Mouse (Mus musculus): ENCODE measurements around the gene Tpi1. TPM values are rescaled to one million over a fixed set of nuclear protein-coding genes. Genes with fewer than 3 reads are reported as not detected.
A peak's percentile ranks its signal among the peaks of the same experiment; 100 is the strongest.
"Not testable (repeated sequence)": the region's sequence is repeated elsewhere in the genome, so short reads cannot be mapped to it uniquely, and the experiment has no call there.

The Tpi1 gene
- total RNA-seq, 1 experiment from 2014 or later: 71.9 TPM

- no peak for ATAC-seq (replicated peaks; ENCODE audit: insufficient number of reproducible peaks, low FRiP score, low TSS enrichment, poor library complexity, severe bottlenecking)
Observed at GRCm38 (mm10) chr6:124811701-124812560, 2.2 kb downstream of the Tpi1 start.

- no peak for ATAC-seq (replicated peaks; ENCODE audit: insufficient number of reproducible peaks, low FRiP score, low TSS enrichment, poor library complexity, severe bottlenecking)
Observed at GRCm38 (mm10) chr6:124811403-124811665, 2.8 kb downstream of the Tpi1 start.

GRCm38 (mm10) chr6:124810566-124811402, 3.3 kb downstream of the Tpi1 start:
- ATAC-seq (replicated peaks; ENCODE audit: insufficient number of reproducible peaks, low FRiP score, low TSS enrichment, poor library complexity, severe bottlenecking): not testable (repeated sequence)

DNA sequence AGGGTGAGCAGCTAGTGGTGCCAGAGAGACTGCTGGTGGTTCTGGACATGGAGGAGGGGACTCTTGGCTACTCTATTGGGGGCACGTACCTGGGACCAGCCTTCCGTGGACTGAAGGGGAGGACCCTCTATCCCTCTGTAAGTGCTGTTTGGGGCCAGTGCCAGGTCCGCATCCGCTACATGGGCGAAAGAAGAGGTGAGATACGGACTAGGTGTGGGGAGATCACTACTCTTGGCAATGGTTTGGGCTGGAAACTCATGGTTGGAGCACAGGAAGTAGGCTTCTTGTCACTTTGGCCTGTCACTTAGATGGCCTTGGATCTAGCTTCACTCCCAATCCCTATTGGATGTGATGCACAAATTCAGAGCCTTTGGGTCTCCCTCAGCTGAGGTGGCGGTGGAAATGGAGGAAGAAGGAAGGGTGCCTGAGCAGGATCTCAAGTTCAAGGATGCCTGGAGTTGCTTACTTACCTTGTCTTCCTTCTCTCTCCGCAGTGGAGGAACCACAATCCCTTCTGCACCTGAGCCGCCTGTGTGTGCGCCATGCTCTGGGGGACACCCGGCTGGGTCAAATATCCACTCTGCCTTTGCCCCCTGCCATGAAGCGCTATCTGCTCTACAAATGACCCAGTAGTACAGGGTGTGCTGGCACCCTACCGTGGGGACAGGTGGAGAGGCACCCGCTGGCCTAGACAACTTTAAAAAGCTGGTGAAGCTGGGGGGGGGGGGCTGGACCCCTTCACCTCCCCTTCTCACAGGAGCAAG, 4.1 kb downstream of the Tpi1 start:
- ATAC-seq (replicated peaks; ENCODE audit: insufficient number of reproducible peaks, low FRiP score, low TSS enrichment, poor library complexity, severe bottlenecking): no peak

DNA sequence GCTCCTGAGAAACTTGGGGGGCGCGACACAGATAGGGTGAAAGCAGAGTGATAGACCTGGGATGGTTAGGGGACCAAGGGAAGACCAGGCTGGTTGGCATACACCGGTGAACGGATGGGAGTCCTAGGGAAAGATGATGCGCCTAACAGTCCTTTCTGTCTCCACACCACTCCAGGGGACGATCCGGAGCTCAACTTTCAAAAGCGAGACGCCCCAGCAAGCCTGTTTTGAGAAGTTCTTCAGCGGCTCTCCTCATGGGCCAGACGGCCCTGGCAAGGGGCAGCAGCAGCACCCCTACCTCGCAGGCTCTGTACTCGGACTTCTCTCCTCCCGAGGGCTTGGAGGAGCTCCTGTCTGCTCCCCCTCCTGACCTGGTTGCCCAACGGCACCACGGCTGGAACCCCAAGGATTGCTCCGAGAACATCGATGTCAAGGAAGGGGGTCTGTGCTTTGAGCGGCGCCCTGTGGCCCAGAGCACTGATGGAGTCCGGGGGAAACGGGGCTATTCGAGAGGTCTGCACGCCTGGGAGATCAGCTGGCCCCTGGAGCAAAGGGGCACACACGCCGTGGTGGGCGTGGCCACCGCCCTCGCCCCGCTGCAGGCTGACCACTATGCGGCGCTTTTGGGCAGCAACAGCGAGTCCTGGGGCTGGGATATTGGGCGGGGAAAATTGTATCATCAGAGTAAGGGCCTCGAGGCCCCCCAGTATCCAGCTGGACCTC, 4.9 kb downstream of the Tpi1 start:
- peak; percentile 7; the same call in 1 of the 2 replicates for ATAC-seq (replicated peaks; ENCODE audit: insufficient number of reproducible peaks, low FRiP score, low TSS enrichment, poor library complexity, severe bottlenecking)

GRCm38 (mm10) chr6:124808358-124809012, 5.6 kb downstream of the Tpi1 start, which contains the start of gene Spsb2:
TSS of gene Spsb2 (plus strand) at chr6:124808661.
- 0 out of 2 replicates have a peak, but pooled peaks have one; percentile 7 for ATAC-seq (replicated peaks; ENCODE audit: insufficient number of reproducible peaks, low FRiP score, low TSS enrichment, poor library complexity, severe bottlenecking)

- ATAC-seq (replicated peaks; ENCODE audit: insufficient number of reproducible peaks, low FRiP score, low TSS enrichment, poor library complexity, severe bottlenecking): no peak
Observed at GRCm38 (mm10) chr6:124807986-124808357, 6.1 kb downstream of the Tpi1 start.

- ATAC-seq (replicated peaks; ENCODE audit: insufficient number of reproducible peaks, low FRiP score, low TSS enrichment, poor library complexity, severe bottlenecking): no peak
Observed at GRCm38 (mm10) chr6:124807366-124807765, 6.7 kb downstream of the Tpi1 start.

DNA sequence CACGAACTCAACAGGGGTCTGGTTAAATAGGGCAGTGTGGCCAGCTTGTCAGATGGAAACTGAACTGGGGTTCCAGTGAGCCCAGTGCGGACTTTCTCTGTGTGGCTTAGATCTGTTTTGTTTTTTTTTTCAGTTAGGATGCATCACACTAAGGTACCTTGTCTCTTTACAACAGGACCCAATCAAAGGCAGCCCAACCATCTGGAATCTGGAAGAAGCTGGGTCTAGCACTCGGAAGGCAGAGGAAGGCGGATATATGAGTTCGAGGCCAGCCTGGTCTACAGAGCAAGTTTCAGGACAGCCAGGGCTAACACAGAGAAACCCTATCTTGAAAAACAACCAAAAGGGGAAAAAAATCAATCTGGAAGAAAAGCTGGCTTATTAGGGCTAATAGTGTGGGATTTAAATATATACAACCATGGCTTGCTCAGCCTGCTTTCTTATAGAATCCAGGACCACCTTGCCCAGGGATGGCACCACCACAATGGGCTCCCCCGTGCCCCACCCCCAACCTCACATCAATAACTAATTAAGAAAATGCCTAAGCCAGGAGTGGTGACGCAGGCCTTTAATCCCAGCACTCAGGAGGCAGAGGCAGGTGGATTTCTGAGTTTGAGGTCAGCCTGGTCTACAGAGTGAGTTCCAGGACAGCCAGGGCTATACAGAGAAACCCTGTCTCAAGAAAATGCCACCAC, 7.5 kb downstream of the Tpi1 start:
- ATAC-seq (replicated peaks; ENCODE audit: insufficient number of reproducible peaks, low FRiP score, low TSS enrichment, poor library complexity, severe bottlenecking): no peak

DNA sequence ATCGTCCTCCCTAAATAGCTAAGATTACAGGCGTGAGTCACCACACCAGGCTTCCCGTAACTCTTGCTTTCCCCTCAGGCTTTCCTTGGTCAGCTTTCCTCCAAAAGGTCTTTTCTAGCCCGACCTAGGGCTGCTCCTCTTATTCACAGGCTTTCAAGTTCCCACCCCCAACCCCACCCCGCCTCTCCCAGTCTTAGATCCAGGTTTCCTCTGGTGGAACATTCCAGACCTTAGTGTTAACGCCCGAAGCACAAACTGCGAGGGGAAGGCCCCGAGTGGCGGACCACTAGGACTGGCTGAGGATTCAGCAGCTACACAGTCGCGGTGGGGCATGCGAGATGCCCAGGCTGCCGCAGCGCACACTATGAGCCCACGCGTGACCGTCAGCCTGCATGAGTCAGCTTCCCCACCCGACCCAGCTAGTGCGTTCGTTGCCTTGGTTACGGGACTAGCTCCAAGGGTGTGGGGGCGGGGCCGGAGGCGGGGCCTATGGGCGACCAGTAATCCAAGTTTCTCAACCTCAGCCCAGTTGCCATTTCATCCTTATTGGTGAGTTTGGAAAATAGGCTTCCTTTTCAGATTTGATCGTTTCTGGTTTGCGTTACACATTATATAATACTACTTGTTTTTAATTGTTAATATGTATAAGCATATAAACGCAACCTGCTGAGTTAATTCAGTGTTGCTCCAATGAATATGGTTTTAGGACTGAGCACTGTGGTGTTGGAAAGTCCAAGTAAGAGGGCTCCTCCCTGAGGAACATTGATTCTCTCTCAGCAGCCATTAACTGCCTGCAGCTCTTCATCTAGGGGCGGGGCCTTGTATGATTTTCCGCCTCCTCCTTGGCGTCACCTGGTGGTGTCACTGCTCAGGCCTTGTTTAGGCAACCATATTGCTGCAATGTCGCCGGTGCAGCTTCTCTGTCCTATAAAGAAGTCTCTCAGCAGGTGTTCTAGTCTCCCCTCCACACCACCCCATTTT, 8.5 kb downstream of the Tpi1 start:
- ATAC-seq (replicated peaks; ENCODE audit: insufficient number of reproducible peaks, low FRiP score, low TSS enrichment, poor library complexity, severe bottlenecking): peak; percentile 83

GRCm38 (mm10) chr6:124804341-124804740, 9.8 kb downstream of the Tpi1 start:
- ATAC-seq (replicated peaks; ENCODE audit: insufficient number of reproducible peaks, low FRiP score, low TSS enrichment, poor library complexity, severe bottlenecking): no peak

GRCm38 (mm10) chr6:124803691-124804090, 10.4 kb downstream of the Tpi1 start:
- not testable (repeated sequence) for ATAC-seq (replicated peaks; ENCODE audit: insufficient number of reproducible peaks, low FRiP score, low TSS enrichment, poor library complexity, severe bottlenecking)

- no peak for ATAC-seq (replicated peaks; ENCODE audit: insufficient number of reproducible peaks, low FRiP score, low TSS enrichment, poor library complexity, severe bottlenecking)
Observed at GRCm38 (mm10) chr6:124803061-124803460, 11.0 kb downstream of the Tpi1 start.

GRCm38 (mm10) chr6:124802400-124802799, 11.7 kb downstream of the Tpi1 start:
- not testable (repeated sequence) for ATAC-seq (replicated peaks; ENCODE audit: insufficient number of reproducible peaks, low FRiP score, low TSS enrichment, poor library complexity, severe bottlenecking)

DNA sequence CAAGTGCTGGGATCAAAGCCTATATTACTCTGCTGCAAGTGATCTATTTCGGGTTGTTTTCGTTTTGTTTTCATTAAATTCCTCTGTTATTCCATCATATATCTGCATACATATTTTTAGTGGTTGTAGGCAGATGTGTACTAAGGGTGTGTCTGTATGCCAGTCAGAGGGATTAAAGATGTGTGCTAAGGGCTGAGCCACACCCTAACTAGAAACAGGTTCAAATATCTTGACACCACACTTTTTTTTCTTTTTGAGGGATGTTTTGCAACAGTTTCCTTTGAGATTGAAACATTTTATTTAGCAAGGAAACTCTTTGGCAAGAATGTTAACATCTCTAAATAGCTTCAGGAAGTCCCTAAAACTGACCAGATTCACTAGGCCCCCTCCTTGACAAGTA, 17.9 kb downstream of the Tpi1 start:
- ATAC-seq (replicated peaks; ENCODE audit: insufficient number of reproducible peaks, low FRiP score, low TSS enrichment, poor library complexity, severe bottlenecking): no peak

- ATAC-seq (replicated peaks; ENCODE audit: insufficient number of reproducible peaks, low FRiP score, low TSS enrichment, poor library complexity, severe bottlenecking): no peak
Observed at GRCm38 (mm10) chr6:124795781-124796180, 18.3 kb downstream of the Tpi1 start.

Data from monocyte, adult 5-6 weeks (primary cell).